Mouse (Mus musculus) midbrain, postnatal 0 days (tissue): ENCODE results near the gene Ankrd23. TPM values are rescaled to one million over a fixed set of nuclear protein-coding genes. Genes with fewer than 3 reads are reported as not detected.

Experiments used
- ATAC-seq: fragments of 200-750 bp; cut with Nextera tagmentation; 2 replicates; pipeline ENCODE4 v1.8.0; 2017; ENCODE audit warnings: moderate number of reproducible peaks, mild to moderate bottlenecking, moderate TSS enrichment, moderate library complexity; ENCODE audit not compliant: low FRiP score
- DNase-seq: peaks from one replicate; pipeline ENCODE4 v3.0.0-alpha.2; 2015; ENCODE audit warnings: low spot score
- H3K27ac ChIP-seq: fragments of 300-500 bp; sonication (generic); 2 replicates; pipeline ENCODE4 v1.5.1; 2014; ENCODE audit warnings: low read depth, mild to moderate bottlenecking, low read length, mixed read lengths
- H3K27me3 ChIP-seq: fragments of 300-500 bp; sonication (generic); 2 replicates; pipeline ENCODE4 v1.6.1; 2014; ENCODE audit warnings: low read length, control low read depth, mixed read lengths; ENCODE audit not compliant: insufficient read depth
- H3K36me3 ChIP-seq: fragments of 300-500 bp; sonication (generic); 2 replicates; pipeline ENCODE4 v1.6.1; 2014; ENCODE audit warnings: low read length, control low read depth, mixed read lengths; ENCODE audit not compliant: insufficient read depth
- H3K4me1 ChIP-seq: fragments of 300-500 bp; sonication (generic); 2 replicates; pipeline ENCODE4 v1.6.1; 2014; ENCODE audit warnings: mild to moderate bottlenecking, control low read depth, antibody characterized with exemption, low read length, mixed read lengths; ENCODE audit not compliant: insufficient read depth
- H3K4me2 ChIP-seq: fragments of 300-500 bp; sonication (generic); 2 replicates; pipeline ENCODE4 v1.6.1; 2014; ENCODE audit warnings: low read depth, mild to moderate bottlenecking, low read length, mixed read lengths; ENCODE audit not compliant: poor library complexity, severe bottlenecking
- H3K4me3 ChIP-seq: fragments of 300-500 bp; sonication (generic); 2 replicates; pipeline ENCODE4 v1.5.1; 2014; ENCODE audit warnings: low read depth, mild to moderate bottlenecking, low read length, moderate library complexity
- H3K9ac ChIP-seq: fragments of 300-500 bp; sonication (generic); replicated peaks from 2 replicates; pipeline ENCODE4 v1.6.1; 2014; ENCODE audit warnings: mild to moderate bottlenecking, low read length, moderate library complexity, mixed read lengths; ENCODE audit not compliant: poor library complexity, severe bottlenecking
- H3K9me3 ChIP-seq: fragments of 300-500 bp; sonication (generic); 2 replicates; pipeline ENCODE4 v1.6.1; 2016; ENCODE audit warnings: low read length, control low read depth
- CTCF ChIP-seq: IDR thresholded peaks from 2 replicates; pipeline ENCODE4 v1.5.1; 2016; ENCODE audit warnings: antibody characterized with exemption, mild to moderate bottlenecking
- WGBS: fragments of 180-500 bp; shearing (Covaris S2); extraction: QIAGEN DNeasy Blood & Tissue Kit; methylation state at CpG from one replicate; pipeline ENCODE4 v1.1.7; 2014; 5-methylcytosine and 5-hydroxymethylcytosine counted together
- polyA plus RNA-seq: library from polyadenylated mRNA; unstranded; fragments of >200 nt; fragmentation: Nextera tagmentation; extraction: Ambion mirVana; gene quantifications from 2 replicates; pipeline ENCODE4 v1.2.1, GENCODE M21; 2015
- total RNA-seq: library from RNA; depleted of rRNA; stranded (reverse); fragments of >200 nt; gene quantifications from 2 replicates; pipeline ENCODE4 v1.2.3, GENCODE M21; 2014

Gene Ankrd23
- total and polyA plus RNA-seq, 2 experiments from 2014 or later: 11.6 to 14.8 TPM

DNA sequence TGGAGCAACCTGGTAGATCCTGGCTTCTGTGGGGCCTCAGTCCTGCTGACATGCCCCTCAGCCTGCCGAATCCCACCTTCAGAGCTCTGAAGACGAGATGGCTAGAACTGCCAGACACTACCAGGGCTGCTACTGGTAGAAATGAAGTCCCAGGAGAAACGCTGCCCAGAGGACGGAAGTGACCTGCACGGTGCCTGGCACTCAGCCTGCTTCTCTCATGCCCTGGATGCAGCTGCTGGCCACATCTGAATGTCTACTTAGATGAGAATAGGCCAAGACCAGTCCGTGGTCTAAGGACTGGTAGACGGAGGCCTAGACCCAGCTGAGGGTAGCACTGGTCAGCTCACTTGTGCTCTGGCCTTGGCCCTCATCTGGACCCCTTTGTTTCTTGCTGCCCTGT, 5.7 kb downstream of the Ankrd23 start:
- no peak overlapping the region for H3K27ac ChIP-seq
- no peak for ATAC-seq
- 91% methylated on average over 7 of the region's 7 CpGs for WGBS
- H3K27me3 ChIP-seq: no peaks in the 10 kb centered on the region
- H3K9me3 ChIP-seq: no peaks in the 10 kb centered on the region
- H3K4me1 ChIP-seq: no peaks in the 10 kb centered on the region
- no peak overlapping the region for H3K9ac ChIP-seq
- H3K4me2 ChIP-seq: no peak overlapping the region
- H3K36me3 ChIP-seq: peaks cover 4% of the 10 kb centered on the region
- H3K4me3 ChIP-seq: no peak overlapping the region
- DNase-seq: no peak
- TF ChIP-seq CTCF: no peak

- Histone ChIP-seq H3K4me1 (no peaks in the 10 kb centered on the region), H3K36me3 (peaks cover 9% of the 10 kb centered on the region), H3K9me3 (no peaks in the 10 kb centered on the region), H3K27me3 (no peaks in the 10 kb centered on the region), H3K9ac (no peak overlapping the region), H3K4me2 (no peak overlapping the region), H3K27ac (no peak overlapping the region), H3K4me3 (no peak overlapping the region)
- no peak for ATAC-seq
- WGBS: 71% methylated on average over 8 of the region's 8 CpGs
- DNase-seq: no peak
- no peak for TF ChIP-seq CTCF
These were observed 6.2 kb downstream of the Ankrd23 start for GRCm38 (mm10) chr1:36530485-36530884.

GRCm38 (mm10) chr1:36529875-36530274, 6.8 kb downstream of the Ankrd23 start:
- 90% methylated on average over 4 of the region's 4 CpGs for WGBS
- no peak for DNase-seq
- TF ChIP-seq CTCF: no peak
- Histone ChIP-seq H3K36me3 (peaks cover 15% of the 10 kb centered on the region), H3K27ac (no peak overlapping the region), H3K4me3 (no peak overlapping the region), H3K9me3 (no peaks in the 10 kb centered on the region), H3K27me3 (no peaks in the 10 kb centered on the region), H3K4me1 (no peaks in the 10 kb centered on the region), H3K9ac (no peak overlapping the region), H3K4me2 (no peak overlapping the region)
- ATAC-seq: no peak

DNA sequence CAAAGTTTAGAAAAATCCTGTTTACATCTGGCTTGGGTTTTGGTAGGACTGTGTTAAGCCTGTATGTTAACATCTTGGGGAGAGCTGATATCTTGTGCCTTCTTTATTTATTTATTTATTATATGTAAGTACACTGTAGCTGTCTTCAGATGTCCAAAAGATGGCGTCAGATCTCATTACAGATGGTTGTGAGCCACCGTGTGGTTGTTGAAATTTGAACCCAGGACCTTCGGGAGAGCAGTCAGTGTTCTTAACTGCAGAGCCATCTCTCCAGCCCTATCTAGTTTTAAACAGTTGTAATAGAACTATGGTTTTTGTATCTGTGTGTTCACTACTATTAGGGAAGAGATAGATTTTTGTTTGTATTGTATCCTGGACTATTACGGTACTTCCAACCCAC, 7.4 kb downstream of the Ankrd23 start:
- Histone ChIP-seq H3K27ac (no peak overlapping the region), H3K4me1 (no peaks in the 10 kb centered on the region), H3K4me2 (no peak overlapping the region), H3K9ac (no peak overlapping the region), H3K4me3 (no peak overlapping the region), H3K9me3 (no peaks in the 10 kb centered on the region), H3K36me3 (peaks cover 21% of the 10 kb centered on the region), H3K27me3 (no peaks in the 10 kb centered on the region)
- ATAC-seq (no peak), DNase-seq (no peak)
- 95% methylated on average over 4 of the region's 4 CpGs for WGBS
- no peak for TF ChIP-seq CTCF

- Histone ChIP-seq H3K27me3 (no peaks in the 10 kb centered on the region), H3K9ac (no peak overlapping the region), H3K9me3 (no peaks in the 10 kb centered on the region), H3K36me3 (peaks cover 30% of the 10 kb centered on the region), H3K4me2 (no peak overlapping the region), H3K4me3 (no peak overlapping the region), H3K4me1 (no peaks in the 10 kb centered on the region), H3K27ac (no peak overlapping the region)
- ATAC-seq (no peak), DNase-seq (peak; percentile 79)
- no peak for TF ChIP-seq CTCF
- WGBS: 12% methylated on average over 1 of the region's 1 CpGs
These were observed 8.3 kb downstream of the Ankrd23 start for GRCm38 (mm10) chr1:36528351-36528750.

DNA sequence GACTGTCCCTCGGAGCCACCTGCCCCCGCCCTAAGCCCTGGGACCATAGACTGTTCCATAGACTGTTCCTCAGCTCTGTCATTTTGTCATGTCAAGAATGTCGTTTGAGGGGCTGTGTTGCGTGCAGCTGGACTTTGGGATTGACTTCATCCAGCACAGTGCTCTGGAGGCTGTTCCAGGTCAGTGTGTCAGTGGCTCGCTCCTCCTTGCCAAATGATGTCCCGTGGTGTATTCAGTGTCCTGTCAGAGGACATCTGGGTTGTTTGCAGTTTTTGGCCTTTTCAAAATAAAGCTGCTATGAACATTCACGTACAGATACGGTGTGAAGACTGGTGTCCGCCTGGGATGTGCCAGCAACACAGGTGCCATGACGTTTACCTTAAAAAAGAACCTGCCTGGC, 9.8 kb downstream of the Ankrd23 start:
- no peaks in the 10 kb centered on the region for H3K27me3 ChIP-seq
- DNase-seq (no peak), ATAC-seq (no peak)
- peaks cover 36% of the 10 kb centered on the region for H3K36me3 ChIP-seq
- H3K4me1 ChIP-seq: no peaks in the 10 kb centered on the region
- no peaks in the 10 kb centered on the region for H3K9me3 ChIP-seq
- H3K4me3 ChIP-seq: no peak overlapping the region
- H3K27ac ChIP-seq: no peak overlapping the region
- H3K4me2 ChIP-seq: no peak overlapping the region
- H3K9ac ChIP-seq: no peak overlapping the region
- TF ChIP-seq CTCF: no peak
- WGBS: 90% methylated on average over 10 of the region's 10 CpGs

- no peaks in the 10 kb centered on the region for H3K4me1 ChIP-seq
- H3K4me3 ChIP-seq: no peak overlapping the region
- 92% methylated on average over 12 of the region's 12 CpGs for WGBS
- DNase-seq (no peak), ATAC-seq (no peak)
- H3K36me3 ChIP-seq: peaks cover 48% of the 10 kb centered on the region
- H3K27me3 ChIP-seq: no peaks in the 10 kb centered on the region
- TF ChIP-seq CTCF: no peak
- no peak overlapping the region for H3K27ac ChIP-seq
- no peak overlapping the region for H3K4me2 ChIP-seq
- no peaks in the 10 kb centered on the region for H3K9me3 ChIP-seq
- no peak overlapping the region for H3K9ac ChIP-seq
These were observed 10.9 kb downstream of the Ankrd23 start for GRCm38 (mm10) chr1:36525774-36526173.
